Mouse (Mus musculus): ENCODE data around the gene Krtap16-1.

Gene Krtap16-1

DNA sequence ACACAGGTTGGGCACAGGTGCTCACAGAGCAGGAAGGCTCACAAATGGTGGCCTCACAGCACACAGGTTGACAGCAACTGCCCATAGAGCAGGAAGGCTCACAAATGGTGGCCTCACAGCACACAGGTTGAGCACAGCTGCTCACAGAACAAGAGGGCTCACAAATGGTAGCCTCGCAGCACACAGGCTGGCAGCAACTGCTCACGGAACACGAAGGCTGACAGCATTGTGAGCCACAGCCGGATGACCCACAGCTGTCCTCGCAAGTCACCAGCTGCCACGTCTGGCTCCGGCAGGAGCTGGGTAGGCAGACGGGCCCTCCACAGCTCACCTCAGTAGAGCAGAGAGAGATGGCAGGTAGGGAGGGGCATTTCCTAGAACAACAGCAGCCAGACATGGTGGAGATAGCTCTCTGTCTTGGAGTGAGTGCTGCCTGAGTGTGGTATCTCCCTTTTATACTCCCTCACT, at the start of gene Krtap16-1:
Gene Krtap16-1, minus strand, starts transcription at position 418 of the 468 bp plus-strand sequence.
- DNase-seq (ENCODE audit: low read depth in 1 of 2, low spot score in 2 of 2): no peak

DNA sequence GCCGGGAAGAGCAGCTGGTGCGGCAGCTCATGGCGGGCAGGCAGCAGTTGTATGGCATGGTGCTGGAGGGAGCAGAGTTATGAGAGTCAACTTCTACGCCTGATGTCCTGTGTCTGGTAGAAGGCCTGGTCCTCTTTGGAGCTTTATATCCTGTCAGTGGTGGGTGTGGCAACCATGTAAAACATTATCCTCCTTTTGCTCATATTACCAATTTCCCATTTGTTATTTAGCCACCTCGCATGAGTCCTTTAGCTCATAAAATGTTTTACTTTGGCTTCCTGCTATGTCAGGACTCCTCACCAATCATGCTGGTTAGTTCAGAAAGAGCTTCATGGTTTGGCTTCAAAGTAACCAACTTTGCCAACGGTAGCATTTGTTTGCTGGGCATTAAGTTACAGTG, 43.4 kb upstream of the Krtap16-1 start, which contains the start of gene Krt33b:
Gene Krt33b, minus strand, starts transcription at position 101 of the 400 bp plus-strand sequence.
- no peak for DNase-seq (ENCODE audit: low read depth in 1 of 2, low spot score in 2 of 2)

DNA sequence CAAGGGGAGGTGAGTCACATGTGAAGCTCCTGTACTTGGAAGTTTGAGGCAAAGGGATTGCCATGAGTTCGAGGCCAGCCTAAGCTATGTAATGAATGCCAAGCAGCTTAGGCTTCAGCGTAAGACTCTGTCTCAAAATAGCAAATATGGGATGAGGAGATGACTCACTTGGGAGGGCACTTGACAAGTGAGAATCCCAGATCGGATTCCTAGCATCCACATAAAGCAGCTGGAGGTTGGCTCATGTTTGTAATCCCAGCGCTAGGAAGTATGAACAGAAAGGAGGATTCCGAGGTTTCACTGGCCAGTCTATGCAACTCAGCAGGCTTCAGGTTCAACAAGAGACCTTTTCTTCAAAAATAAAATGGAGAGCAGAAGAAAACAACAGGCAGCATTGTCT, 35.0 kb upstream of the Krtap16-1 start:
- no peak for DNase-seq (ENCODE audit: low read depth in 1 of 2, low spot score in 2 of 2)

DNA sequence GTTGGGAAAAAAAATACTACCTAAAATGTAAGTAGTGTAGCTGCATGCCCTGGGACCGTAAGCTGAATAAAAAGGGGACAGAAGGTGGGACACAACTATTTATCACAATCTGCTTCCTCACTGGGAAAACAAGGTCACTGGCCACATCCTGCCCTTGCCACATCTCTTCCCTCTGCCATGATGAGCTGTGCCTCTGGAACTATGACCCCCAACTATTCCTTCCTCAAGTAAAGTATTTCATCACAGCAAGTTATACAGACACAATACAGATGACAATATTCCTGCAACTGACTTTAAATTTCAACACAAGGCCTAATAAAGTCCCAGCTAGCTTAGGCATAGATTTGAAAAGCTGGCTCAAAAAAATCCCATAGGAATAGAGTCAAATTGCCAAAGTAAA, 33.1 kb upstream of the Krtap16-1 start:
- DNase-seq (ENCODE audit: low read depth in 1 of 2, low spot score in 2 of 2): no peak

DNA sequence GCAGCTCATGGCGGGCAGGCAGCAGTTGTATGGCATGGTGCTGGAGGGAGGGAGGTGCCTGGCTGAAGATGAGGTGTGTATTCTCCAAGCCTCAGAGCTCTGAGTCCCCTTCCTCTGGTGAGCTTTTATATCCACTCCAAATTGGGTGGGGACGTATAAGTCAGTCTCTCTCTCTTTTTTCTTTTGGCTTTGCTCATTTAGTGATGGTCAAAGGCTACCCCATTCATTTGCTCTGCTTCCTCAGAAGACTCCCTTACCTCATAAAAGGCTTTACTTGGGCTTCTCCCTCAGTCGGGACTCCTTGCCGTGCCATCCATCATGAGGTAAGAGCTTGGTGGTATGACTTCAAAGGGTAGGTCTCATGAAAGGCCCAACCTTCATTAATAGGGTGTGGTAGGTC, 29.7 kb upstream of the Krtap16-1 start, which contains the start of gene Krt33a:
Gene Krt33a, minus strand, starts transcription at position 101 of the 400 bp plus-strand sequence.
- DNase-seq (ENCODE audit: low read depth in 1 of 2, low spot score in 2 of 2): no peak

DNA sequence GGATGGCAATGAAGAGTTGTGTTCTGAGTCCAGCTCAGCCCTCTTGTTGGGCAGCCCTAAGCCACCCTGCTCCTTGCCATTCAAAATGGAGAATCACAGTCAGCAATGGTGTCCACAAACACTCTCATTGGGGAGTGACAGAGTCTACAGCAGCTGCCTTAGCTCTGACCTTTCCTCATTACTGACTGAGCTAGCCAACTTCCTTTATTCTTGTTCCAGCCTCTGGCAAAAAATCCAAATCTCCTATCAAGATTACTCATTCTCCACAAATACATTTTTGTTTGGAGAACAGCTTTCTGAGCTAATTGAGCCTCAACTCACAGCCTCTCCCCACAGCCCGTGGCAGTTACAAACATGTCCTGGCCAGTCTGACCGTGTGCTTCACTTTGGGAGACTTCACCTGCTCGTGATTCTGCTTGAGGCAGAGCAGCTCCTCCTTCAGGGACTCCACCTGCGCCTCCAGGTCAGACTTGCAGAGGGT, 27.3 kb upstream of the Krtap16-1 start:
- no peak for DNase-seq (ENCODE audit: low read depth in 1 of 2, low spot score in 2 of 2)

DNA sequence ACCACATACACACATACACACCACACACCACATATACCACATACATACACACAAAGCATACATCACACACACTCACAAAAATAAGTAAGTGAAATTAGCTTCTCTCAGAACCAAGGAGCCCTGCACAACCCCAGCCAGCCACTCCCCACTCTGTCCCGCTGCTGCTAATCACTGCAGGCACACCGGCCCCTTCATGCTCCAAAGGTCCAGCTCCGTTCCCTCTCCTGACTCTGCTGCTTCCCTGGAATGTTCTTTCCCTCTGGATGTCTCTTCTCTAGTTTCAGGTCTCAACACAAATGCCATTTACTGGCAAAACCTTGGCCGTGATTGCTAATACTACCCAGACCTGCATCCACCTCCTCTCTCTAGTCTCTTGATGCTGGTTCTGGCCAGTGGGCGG, 24.3 kb upstream of the Krtap16-1 start:
- DNase-seq (ENCODE audit: low read depth in 1 of 2, low spot score in 2 of 2): no peak

DNA sequence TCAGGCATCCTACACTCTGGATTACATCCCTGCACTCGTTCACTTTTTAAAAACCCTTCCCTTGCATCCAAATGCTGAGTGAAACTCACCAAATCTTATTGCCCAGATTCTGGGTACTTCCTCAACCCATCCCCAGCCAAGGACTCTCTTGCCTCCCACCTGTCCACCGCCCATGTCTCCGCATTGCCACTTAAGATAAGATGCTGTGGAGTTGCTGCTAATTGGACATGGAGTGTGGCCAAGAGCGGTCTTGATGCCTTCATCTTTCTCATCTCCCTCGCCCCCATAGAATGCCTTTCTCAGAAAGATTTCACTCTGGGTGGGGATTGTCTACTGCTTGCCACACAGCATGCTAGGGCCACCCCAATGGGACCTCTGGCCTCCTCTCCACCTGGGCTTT, 21.9 kb upstream of the Krtap16-1 start:
- DNase-seq (ENCODE audit: low read depth in 1 of 2, low spot score in 2 of 2): no peak

DNA sequence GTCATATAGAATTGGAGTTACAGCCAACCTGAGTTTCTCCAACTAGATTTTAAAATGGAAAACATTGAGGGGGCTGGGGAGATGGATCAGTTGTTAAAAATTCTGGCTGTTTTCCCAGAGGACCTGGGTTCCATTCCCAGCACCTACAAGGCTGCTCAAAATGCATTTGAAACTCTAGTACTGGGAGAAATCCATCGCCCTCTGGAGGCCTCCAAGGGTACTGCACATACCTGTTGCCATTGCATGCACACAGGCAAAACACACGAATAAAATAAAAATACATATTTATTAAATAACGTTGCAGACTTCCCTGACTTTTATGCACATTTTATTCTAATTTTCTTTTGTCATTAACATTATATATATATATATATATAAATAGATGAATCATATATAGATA, 20.2 kb upstream of the Krtap16-1 start:
- DNase-seq (ENCODE audit: low read depth in 1 of 2, low spot score in 2 of 2): no peak

DNA sequence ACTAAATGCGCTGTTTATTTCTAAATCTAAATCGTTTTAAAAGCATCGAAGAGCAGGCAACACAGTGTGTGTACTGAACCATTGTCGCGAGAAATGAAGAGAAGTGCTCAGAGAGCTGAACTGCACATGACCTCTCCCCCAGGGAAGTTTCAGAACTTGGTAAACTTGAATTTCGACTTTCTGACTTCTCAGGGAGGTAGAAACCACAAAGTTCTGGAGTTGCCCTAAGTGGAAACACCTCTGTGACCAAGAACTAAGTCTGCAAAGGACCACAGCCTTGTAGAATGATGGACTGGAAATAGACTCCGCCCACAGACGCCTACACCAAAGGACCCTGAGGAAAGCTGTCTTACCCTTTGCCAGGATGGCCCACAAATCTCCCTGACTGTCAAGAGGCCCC, 19.5 kb upstream of the Krtap16-1 start:
- DNase-seq (ENCODE audit: low read depth in 1 of 2, low spot score in 2 of 2): no peak

DNA sequence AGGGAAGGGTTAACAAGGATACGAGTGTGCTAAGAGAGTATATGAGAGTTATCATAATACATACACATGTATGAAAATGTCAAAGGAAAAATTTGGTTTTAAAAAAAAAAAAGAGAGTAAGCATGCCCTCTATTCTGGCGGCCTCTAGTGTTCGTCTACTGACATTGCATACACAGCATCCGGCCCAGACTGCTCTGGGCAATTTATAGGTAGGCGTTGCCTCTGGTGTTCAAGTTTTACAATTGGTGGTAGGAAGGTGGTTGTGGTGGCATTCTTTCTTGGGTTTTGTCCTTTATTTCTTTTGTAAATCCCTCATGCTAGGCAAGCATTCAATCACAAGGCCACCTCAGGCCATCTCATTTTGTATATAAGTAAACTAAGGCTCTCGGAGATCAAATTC, 18.4 kb upstream of the Krtap16-1 start:
- no peak for DNase-seq (ENCODE audit: low read depth in 1 of 2, low spot score in 2 of 2)

DNA sequence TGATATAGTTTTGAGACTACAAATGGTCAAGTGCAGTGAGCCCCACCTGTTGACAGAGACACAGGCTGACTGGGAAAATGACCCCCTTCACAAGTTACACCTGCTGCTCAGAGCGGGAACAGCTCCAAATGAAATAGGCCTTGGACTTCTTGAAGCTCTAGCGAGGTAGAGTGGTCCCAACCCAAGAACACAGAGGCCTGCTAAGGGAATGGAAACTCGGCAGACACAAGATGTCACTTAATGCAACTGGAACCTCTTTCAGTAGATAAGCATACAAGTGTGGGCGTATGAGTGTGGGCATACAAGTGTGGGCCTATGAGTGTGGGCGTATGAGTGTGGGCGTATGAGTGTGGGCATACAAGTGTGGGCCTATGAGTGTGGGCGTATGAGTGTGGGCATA, 12.7 kb upstream of the Krtap16-1 start:
- no peak for DNase-seq (ENCODE audit: low read depth in 1 of 2, low spot score in 2 of 2)

DNA sequence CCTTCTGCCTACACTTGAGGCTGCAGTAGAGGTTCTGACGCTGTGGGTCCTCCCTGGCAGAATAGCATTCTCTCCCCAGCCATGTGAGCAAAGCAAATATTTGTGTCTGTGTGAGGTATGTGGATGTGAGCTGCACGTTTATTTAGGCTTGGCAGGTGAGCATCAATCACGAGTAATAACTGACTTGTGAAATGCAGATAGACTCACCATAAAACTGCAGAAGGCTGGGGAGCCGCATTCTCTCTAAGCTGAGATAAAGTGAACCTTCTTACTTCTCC, 7.9 kb upstream of the Krtap16-1 start:
- no peak for DNase-seq (ENCODE audit: low read depth in 1 of 2, low spot score in 2 of 2)

DNA sequence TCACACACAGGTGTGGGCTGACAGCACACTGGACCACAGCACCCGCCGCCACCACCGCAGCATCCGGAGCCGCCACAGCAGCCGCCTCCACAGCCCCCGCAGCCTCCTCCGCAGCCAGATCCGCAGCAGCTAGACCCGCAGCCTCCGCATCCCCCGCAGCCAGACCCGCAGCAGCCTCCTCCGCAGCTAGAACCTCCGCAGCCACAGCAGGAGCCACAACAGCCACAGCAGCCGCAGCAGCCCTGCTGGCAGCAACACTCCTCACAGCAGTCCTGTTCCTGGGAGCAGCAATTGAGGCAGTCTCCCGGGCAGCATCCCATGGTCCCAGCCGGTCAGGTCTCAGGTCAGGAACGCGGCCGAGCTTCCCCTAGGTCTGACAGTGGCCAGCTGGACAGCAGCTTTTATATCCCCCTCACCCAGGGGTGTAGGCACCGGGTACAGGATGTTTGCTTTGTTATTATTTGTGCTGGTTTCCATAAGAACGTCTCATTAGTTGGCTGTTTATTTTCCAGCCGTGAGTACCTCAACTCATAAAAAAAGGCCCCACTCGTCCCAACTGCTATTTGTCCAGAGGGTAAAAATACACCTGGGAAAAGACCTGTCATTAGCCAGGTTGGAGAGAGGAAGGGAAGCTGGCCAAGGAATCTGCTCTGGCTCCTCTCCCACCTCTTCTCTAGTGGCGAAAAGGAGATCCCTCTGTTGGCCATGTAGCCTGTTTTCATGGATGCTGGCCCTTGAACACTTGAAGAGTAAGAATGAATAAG, 7.4 kb upstream of the Krtap16-1 start, which contains the start of gene Krtap17-1:
Gene Krtap17-1, minus strand, starts transcription at position 375 of the 764 bp plus-strand sequence.
- DNase-seq (ENCODE audit: low read depth in 1 of 2, low spot score in 2 of 2): no peak

DNA sequence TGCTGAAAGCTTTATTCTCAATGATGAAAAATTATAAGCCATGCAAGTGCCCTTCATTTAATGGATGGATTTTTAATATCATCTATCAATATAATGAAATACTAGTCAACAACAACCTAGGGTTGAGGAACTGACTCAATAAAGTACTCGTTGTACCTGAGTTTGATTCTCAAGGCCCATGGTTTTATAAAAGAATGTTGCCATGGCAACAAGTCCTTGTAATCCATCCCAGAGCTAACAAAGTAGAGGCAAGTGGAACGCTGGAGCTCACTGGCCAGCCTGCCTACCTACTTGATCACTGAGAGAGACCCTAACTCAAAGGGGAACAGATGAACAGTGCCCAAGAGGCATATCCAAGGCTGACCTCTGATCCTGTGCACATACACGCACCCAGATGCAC, 4.2 kb upstream of the Krtap16-1 start:
- no peak for DNase-seq (ENCODE audit: low read depth in 1 of 2, low spot score in 2 of 2)

DNA sequence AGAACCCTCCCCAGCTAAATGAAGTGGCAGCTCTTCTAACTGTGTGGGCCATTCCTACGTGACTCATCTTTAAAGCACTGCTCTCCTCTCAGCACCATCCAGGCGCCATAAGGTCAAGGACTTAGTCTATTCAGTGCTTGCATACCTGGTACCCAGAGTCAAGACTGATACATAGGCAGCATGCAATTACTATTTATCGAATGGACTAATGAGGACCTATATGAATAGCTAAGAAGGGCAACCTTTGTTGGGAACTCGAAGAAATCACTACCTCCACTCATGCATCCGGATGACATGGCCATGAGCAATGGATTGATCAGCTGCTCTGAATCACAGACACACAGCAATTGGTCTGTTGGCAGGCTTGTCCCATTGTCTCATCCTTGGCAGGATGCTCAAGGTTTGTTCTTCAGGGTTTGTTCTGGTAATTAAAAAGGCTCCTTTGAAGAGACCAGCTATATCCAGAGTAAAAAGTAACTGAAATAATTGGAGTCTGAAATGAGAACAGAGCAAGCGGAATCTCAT, 3.5 kb upstream of the Krtap16-1 start:
- no peak for DNase-seq (ENCODE audit: low read depth in 1 of 2, low spot score in 2 of 2)

DNA sequence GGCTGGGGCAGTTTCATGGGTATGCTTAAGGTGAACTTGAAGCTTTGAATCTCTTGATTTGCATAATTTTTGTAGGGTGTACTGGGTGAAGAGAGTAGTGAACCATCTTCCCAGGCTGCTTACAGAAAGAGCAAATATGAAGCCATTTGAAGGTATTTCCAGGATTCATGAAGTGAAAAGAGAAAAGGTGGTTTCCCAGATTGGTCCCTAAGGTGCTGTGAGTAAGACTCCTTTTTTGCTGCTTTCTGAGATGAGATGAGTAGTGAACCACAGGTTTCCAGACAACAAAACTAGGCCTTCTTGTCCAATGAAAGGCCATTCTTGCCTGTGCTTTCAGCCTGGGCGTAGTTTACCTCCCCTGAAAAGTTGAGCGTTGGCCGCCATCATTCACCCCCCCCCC, 2.1 kb upstream of the Krtap16-1 start:
- no peak for DNase-seq (ENCODE audit: low read depth in 1 of 2, low spot score in 2 of 2)

DNA sequence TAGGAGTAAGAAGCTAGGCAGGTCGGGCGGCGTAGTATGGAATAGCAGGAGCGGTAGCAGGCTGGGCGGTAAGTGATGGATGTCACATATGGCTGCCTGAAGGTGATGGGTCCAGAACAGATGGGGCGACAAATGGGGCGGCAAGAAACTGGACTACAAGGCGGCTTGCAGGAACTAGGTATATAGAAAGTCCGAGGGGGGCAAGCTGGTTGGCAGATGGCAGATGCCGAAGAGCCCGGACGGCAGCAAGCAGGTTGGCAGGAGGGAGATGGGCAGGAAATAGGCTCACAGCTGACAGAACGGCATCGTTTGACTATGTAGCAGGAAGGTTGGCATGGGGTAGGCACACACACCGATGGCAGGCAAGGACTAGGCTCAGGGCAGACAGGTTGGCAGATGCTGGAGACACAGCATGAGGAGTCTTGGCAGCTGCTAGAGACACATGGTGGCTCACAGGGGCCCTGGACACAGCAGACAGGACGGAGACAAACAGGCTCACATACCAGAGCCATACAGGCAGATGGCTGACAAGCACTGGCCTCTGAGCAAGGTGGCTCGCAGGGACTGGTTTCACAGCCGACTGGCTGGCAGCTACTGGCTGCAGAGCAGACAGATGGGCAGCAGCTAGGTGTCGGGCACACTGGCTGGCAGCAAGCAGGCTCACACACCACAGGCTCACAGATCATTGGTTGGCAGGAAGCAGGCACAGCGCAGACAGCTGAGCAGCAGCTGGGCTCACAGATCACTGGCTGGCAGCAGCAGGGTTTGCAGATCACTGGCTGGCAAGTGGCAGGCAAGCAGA, 905 bp downstream of the Krtap16-1 start:
- DNase-seq (ENCODE audit: low read depth in 1 of 2, low spot score in 2 of 2): no peak

DNA sequence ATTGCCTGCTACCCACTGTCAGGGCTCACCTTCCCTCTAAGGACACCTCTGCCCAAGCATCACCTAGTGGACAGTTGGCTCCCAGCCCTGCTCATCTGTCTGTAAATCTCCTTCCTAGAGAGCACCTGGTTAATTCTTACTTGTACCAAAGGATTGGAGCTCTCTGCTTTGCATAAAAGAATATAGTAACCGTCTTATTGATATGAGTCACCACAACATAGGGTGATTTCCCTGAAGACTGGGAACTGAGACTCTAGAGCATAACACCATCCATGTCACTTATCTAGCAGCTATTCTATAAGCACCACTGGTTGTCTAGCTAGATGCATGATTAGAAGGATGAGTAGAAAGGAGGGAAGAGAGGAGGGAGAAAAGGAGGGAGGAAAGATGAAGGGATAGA, 3.0 kb downstream of the Krtap16-1 start:
- no peak for DNase-seq (ENCODE audit: low read depth in 1 of 2, low spot score in 2 of 2)

DNA sequence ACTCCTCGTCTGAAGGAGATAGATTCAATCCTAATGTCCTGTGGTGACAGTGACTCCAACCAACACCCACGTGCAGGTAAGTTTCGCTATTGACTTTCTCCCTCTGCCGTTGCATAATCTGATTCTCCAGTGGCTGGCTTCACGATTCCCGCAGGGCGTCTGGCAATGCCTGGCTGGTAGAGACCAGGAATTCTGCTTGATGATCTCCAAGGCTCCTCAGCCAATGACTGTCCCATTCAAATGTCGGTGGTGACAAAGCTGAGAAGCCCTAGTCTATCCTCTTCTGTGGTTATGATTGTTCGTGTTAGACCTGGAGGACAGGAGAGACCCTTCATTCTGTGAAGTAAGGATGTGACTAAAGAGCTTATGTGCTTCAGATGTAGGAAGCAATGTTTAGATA, 3.7 kb downstream of the Krtap16-1 start:
- DNase-seq (ENCODE audit: low read depth in 1 of 2, low spot score in 2 of 2): no peak

DNA sequence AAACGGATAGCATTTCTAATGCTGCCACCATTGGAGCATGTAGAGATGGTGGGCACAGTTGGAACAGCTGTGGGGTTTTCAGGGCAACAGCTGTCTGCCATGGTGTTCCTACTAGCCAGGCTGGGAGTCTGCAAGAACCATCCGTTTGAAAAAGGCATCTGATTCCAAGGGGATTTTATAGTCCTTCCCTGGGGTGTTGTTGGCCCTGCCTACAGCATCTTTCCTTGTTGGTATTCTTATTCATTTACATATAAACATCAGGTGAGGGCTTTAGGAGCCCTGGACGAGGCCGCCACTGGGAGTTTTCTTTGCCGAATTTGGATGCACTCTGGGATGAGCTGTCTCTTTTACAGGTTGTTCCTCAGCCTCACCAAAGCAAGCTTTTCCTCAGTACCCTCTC, 7.4 kb downstream of the Krtap16-1 start, which contains the start of gene Krtap29-1:
Gene Krtap29-1, minus strand, starts transcription at position 101 of the 400 bp plus-strand sequence.
- DNase-seq (ENCODE audit: low read depth in 1 of 2, low spot score in 2 of 2): no peak

DNA sequence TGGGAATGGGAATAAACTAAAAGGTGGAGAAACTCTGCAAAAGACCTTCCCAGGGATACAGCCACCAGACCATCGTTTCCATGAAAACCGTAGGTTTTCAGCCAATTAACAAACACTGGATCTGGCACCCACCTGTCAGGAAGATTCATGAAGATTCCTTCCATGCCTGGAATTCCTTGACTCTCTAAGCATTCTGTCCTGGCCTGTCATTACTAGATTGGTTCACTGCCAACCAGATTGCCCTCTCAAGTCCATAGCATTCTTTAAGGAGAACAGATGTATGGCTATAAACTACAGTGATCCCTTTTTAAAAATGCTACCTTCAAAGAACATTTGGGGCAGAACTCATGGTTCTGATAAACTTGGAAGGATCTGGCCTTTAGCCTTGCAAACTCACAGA, 20.4 kb downstream of the Krtap16-1 start:
- no peak for DNase-seq (ENCODE audit: low read depth in 1 of 2, low spot score in 2 of 2)
